Mouse (Mus musculus) forelimb bud, embryonic 11.5 days (tissue): Measurements from ENCODE around the gene Krtap4-2.

Experiments used
- DNase-seq: peaks from one replicate; pipeline ENCODE4 v3.0.0-alpha.2; 2012; ENCODE audit warnings: low read depth, low spot score

The Krtap4-2 gene

DNA sequence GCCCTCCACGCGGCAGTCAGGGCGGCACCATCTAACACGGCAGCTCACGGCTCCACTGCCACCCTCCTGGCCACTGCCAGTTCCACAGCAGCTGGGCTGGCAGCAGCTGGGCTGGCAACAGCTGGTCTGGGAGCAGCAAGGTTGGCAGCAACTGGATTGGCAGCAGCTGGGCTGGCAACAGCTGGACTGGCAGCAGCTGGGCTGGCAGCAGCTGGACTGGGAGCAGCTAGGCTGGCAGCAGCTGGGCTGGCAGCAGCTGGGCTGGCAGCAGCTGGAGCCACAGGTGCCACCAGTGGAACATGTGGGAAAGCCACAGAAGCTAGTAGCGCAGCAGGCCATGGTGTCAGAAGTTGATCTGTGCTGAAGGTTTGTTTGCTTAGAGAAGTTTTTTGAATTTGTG is 43.9 kb downstream of the Krtap4-2 start, which contains the start of gene Krtap1-3:
Gene Krtap1-3 (minus strand): TSS at position 359 of the 400 bp plus-strand sequence.
- DNase-seq, result no peak

GRCm38 (mm10) chr11:99585096-99585495 is 49.8 kb downstream of the Krtap4-2 start:
- no peak for DNase-seq
